Mouse (Mus musculus): Measurements from ENCODE around the gene Tmem30c. TPM values are rescaled to one million over a fixed set of nuclear protein-coding genes. Genes with fewer than 3 reads are reported as not detected.

Gene Tmem30c
- total RNA-seq (2022), result 1 to 10 TPM in 1 of 4 experiments, under 1 TPM in 3; 0.18 to 1.4 (median 0.67) TPM

GRCm38 (mm10) chr16:57292765-57293164, at the start of gene Tmem30c:
TSS of gene Tmem30c (minus strand) at chr16:57292865.
- DNase-seq (ENCODE audit: low spot score in 2 of 2), result no peak

DNA sequence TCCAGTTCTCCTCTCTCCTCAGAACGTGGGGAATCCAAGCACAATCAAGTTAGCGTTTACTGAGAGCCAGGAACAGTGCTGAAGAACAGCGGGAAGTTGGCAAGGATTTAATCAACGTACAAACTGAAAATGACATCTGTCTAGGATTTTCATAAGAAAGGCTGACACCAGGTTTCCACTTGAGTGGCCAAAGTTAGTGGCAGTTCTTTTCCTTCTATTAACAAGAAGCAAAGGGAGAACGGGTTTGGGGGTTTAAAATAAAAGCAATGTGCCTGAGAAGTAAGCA, 47.9 kb upstream of the Tmem30c start:
- no peak for DNase-seq (ENCODE audit: low spot score in 2 of 2)

DNA sequence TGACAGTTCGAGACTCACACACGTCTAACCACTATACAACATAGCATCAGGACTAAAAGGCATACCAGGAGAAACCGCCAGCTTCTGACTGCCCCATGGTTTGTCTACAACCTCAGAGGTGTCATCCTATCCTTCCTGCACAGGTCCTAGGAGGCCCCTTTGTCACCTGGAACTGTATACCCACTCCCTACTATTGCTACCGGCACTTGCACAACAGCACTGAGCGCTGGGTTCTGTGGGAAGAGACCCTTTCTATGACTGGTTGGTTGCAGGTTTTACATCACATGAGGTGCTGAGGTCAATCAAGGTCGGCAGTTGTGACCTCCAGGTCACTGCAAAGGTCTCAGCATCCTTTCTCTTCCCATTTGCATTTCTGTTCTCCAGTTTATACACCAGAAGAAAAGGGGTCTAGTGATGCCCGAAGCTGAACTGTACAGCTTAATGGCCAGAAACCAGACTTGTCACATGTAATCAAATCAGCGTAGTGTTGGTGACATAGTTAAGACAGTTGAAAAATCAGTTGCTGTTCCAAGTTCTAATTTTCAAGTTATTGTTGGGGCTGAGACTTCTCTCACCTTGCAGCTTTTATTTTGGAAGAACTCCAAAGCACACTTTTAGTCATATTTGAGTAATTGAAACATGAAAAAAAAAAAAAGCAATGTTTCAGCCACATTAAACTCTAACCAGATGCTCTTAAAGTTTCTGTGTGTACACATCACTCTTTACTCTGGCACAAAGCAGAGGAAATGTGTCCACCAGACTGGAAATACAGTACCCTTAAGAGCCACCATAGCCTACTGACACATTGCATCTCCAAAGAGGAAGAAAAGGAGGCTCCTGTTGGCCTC, 47.3 kb upstream of the Tmem30c start:
- DNase-seq (ENCODE audit: low spot score in 2 of 2), result no peak

GRCm38 (mm10) chr16:57336770-57337423, 44.2 kb upstream of the Tmem30c start:
- DNase-seq (ENCODE audit: low spot score in 2 of 2), result no peak

DNA sequence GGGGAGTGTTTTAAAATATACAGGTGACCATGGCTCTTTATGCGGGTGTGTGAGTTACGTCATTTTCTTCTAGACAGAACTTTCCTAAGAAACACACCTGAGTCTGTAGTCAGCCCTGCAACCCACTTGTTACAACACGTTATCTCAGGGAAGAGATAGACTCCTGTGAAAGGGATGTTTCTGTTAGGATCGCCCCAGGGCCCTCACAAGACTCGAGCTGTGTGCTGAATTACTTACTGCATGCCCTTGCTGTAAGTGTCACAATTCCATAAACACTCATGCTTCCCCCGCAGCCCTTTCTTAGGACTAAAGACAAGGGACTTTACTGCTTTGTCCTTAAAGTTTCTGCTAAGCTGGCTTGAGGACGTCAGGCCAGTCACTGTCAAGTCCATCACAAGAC, 39.6 kb upstream of the Tmem30c start:
- DNase-seq (ENCODE audit: low spot score in 2 of 2), result no peak

GRCm38 (mm10) chr16:57330111-57330510, 37.4 kb upstream of the Tmem30c start:
- no peak for DNase-seq (ENCODE audit: low spot score in 2 of 2)

- no peak for DNase-seq (ENCODE audit: low spot score in 2 of 2)
Observed at GRCm38 (mm10) chr16:57329028-57329427, 36.4 kb upstream of the Tmem30c start.

GRCm38 (mm10) chr16:57326996-57327395, 34.3 kb upstream of the Tmem30c start:
- no peak for DNase-seq (ENCODE audit: low spot score in 2 of 2)

DNA sequence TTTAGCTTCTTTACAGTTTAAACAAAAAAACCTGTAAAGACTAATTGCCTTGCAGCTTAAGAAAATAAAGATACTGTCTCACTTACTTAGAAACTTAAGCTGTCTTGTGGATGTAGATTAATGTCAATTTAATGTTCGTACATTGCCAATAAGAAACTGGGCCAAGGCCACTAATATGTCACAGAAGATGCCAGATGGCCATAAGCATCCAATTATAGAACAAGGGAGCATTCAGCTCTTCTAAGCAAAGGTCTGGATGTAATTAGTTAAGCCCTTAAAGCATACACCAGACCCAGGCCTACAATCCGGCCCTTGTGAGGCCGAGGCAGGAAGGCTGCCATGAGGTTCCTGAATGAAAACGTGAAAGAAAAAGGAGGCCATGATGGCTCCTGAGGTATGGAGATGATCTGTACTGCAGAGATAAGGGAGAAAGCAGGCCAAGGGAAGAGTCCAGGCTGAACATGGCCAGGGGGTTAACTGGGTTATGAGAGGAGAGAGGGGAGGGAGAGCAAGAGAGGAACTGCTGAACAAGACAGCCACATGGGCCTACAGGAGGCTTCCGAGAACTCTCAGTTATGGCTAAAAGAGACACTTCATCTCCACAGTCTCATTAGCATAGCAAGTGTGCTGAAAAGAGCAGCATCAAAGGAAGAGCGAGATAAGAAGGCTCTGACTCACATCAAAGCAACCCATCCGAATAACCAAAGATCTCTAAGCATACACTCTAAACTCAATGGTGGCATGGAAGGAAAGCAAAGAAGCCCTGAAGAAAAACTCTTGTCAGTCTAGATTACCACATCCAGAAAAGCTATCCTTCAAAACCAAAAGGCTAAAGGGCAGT, 26.8 kb upstream of the Tmem30c start:
- no peak for DNase-seq (ENCODE audit: low spot score in 2 of 2)

GRCm38 (mm10) chr16:57318637-57319125, 26.0 kb upstream of the Tmem30c start:
- no peak for DNase-seq (ENCODE audit: low spot score in 2 of 2)

DNA sequence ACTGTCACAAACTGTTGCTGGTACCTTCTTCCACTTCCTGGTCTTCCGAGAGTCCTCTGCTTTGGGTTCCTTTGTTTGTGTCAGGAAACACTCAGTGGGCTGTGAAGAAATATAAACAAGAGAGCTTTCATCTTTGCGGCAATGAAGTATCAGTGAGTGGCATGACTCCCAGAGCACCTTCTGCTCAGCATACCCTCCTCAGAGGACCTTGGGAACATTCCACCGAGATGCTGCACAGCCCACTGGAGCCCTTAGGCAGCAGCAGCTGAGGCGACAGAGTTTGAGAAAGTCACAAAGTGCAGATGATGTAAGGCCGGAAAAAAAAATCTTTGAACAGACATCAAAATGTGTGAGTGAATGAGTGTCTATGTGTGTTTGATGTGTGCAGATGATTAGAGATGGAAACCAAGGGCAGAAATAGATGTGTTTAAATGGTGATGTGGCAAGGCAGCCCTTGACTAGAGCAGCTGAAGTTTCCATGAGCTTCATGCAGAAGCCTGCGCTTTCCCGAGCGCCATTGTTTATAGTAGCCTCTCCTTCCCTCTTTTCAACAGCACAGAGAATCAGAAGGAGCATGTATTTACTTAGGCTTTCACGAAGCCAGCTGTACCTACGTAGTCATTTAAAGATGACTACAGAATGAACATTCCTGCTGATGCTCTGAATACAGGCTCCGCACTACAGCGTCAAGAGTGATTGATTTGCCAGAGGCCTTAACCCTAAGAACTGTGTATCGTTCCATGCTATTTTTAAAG, 25.4 kb upstream of the Tmem30c start:
- DNase-seq (ENCODE audit: low spot score in 2 of 2), result no peak

DNA sequence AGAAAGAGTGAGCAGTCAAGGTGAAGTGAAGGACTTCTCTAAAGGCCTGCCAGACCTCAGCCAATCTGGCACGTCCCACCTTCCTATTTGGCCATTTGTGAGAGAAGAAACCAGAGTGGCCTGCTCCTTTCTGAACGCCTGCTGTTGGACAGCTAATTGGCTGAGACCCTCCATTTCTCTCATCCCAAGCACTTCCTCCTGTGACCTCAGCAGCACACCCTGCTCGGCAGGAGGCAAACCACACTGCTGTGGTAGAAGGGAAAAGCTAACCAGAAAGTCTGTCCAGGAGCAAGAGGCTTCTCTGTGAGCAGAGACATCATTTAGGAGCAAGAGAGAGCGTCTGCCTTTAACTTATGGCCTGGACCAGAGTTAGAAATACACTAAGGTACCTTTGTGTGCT, 24.5 kb upstream of the Tmem30c start:
- no peak for DNase-seq (ENCODE audit: low spot score in 2 of 2)

DNA sequence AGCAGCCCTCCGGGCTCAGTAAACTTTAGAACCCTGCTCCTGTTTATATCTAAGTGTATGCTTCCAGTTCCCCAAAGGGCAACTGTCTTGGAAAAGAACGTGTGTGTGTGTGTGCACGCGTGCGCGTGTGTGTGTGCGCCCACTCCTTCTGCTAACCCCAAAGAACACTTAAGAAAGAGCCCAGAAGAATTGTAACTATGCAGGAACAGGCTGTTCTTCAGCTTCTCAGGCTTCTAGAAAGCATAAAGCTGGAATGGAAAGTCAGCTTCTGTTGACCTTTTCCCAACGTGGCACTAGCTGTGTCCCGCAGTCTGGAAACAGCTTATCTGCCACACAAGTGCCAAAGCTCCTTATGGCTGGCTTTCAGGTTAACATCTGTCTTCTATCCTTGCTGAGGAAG, 22.4 kb upstream of the Tmem30c start:
- DNase-seq (ENCODE audit: low spot score in 2 of 2), result no peak

GRCm38 (mm10) chr16:57314236-57314635, 21.6 kb upstream of the Tmem30c start:
- DNase-seq (ENCODE audit: low spot score in 2 of 2), result no peak

DNA sequence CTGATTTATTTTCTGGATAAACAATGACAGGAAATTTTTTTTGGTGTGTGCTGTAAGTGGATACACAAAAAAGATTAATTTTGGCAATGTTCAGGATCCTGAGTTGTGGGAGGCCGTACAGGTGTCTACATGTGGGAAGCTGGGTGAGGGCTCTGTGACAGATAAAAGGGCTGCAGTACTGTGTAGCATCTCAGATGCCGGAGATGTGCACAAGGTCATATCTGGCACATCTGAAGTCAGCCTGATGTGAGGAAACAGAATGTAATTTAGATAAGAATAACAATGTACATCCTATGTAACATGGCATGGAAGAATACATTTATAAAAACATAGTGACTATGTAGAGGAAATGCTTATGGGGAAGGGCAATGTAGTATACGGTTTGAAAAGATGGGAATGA, 20.8 kb upstream of the Tmem30c start:
- DNase-seq (ENCODE audit: low spot score in 2 of 2), result no peak

GRCm38 (mm10) chr16:57312130-57312529, 19.5 kb upstream of the Tmem30c start:
- DNase-seq (ENCODE audit: low spot score in 2 of 2), result no peak

- DNase-seq (ENCODE audit: low spot score in 2 of 2), result no peak
Observed at GRCm38 (mm10) chr16:57305463-57305862, 12.8 kb upstream of the Tmem30c start.

GRCm38 (mm10) chr16:57303716-57304115, 11.1 kb upstream of the Tmem30c start:
- no peak for DNase-seq (ENCODE audit: low spot score in 2 of 2)

DNA sequence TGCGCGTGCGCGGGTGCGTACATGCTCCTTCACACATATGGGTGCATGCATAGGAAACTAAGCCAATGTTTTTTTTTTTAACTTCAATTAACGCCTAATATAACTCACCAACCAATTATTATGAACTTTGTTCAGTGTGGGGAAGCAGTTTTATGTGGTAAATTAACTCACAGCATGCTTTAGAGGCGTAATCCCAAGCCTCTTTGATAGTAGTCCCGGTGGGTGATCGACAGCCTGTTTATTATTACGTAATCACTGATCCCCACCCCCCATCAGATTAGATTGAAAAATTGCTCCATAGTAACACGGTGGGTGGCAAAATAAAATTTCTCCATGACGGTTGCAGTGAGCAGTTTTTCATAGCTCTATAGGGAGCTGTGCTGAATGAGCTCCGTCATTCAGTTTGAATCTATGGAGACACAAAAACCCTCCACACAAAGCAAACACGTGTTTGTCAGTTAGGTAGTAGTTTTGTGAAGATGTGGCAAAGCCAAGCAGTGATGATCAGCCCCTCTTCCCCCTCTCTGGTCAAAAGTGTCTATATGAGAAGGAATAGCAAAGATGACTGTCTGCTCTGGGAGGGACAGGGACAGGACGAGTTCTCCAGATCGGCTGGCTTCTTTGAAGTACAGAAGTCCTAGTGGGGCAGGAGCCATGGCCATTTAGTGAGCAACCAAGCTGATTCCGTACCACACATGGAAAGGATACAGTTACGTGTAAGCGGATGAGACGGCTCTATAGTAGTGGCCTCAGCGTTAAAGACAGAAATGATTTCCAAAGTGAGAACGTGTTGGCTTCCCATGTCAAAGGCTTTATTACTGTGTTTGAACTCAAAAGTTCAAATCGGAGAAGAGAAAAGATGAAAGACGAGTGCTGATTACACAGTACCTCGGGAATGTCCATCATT, 10.4 kb upstream of the Tmem30c start:
- DNase-seq (ENCODE audit: low spot score in 2 of 2), result no peak

DNA sequence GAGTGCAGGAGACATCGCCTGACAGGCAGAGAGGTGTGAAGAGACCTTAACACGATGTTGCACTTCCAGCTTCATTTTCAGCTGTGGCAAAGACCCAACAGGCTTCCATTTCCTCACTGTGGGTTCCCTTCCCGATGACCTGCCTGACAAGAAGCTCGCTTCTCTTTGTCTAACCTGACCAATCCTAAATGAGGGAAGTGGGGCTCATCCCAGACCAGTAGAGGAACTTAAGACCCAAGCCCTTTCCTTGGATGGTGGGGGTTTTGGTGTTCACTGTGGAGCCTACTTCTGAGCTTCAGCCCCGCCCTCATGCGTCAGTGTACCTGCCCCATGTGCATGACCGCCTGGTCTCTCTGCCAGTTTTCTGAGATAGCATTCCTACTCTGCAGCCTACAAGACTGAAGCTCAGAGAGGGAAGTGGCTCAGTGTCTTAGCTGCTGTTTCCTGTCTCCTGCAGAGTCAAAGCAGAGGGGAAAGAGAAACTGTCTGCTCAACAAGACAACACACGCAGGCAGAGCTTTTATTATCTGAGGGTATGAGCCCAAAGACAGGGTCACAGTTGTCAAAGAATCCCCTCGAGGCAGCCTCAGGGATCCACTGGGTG, 8.9 kb upstream of the Tmem30c start:
- DNase-seq (ENCODE audit: low spot score in 2 of 2), result no peak

All from layer of hippocampus, adult 8-10 months (tissue).